Mouse (Mus musculus) layer of hippocampus, postnatal 25 days (tissue): ENCODE results near the gene Bmp6. TPM values are rescaled to one million over a fixed set of nuclear protein-coding genes. Genes with fewer than 3 reads are reported as not detected.

Source experiments
- DNase-seq, 2 experiments: peaks; one replicate each; pipeline ENCODE4 v3.0.0; 2022; ENCODE audit warnings: mixed read lengths in 2 of 2, low spot score in 1 of 2; ENCODE audit errors: extremely low spot score in 1 of 2
- total RNA-seq, 2 experiments: library from RNA; stranded (reverse); gene quantifications; 2 replicates each; pipeline ENCODE4 v1.2.3; 2021

The Bmp6 gene
- total RNA-seq, 2 experiments from 2014 or later = 3.8 to 4.3 TPM

- no peak for DNase-seq
Observed at GRCm38 (mm10) chr13:38534731-38535130, 189.8 kb downstream of the Bmp6 start.

- DNase-seq = no peak
Observed at GRCm38 (mm10) chr13:38537521-38537920, 192.6 kb downstream of the Bmp6 start.

GRCm38 (mm10) chr13:38539192-38539900 is 194.4 kb downstream of the Bmp6 start:
- no peak for DNase-seq

GRCm38 (mm10) chr13:38543455-38544125 is 198.7 kb downstream of the Bmp6 start:
- no peak for DNase-seq

GRCm38 (mm10) chr13:38544769-38545445 is 200.0 kb downstream of the Bmp6 start:
- DNase-seq = no peak

- DNase-seq = no peak
Observed at GRCm38 (mm10) chr13:38545460-38545859, 200.6 kb downstream of the Bmp6 start.

GRCm38 (mm10) chr13:38546754-38547153 is 201.8 kb downstream of the Bmp6 start:
- DNase-seq = no peak

GRCm38 (mm10) chr13:38547717-38548116 is 202.8 kb downstream of the Bmp6 start:
- no peak for DNase-seq

- no peak for DNase-seq
Observed at GRCm38 (mm10) chr13:38548681-38549080, 203.8 kb downstream of the Bmp6 start.

Other genes with a start within 250 kb of the Bmp6 start
- gene Dsp, start 193.8 kb upstream of the Bmp6 start, total RNA-seq = 10 to 100 TPM; 11.5 to 14.2 TPM
- gene Snrnp48, start 140.2 kb upstream of the Bmp6 start, total RNA-seq = 10 to 100 TPM; 19.0 to 25.2 TPM
- 10 to 100 TPM; 40.7 to 46.9 TPM for gene Txndc5, start 183.7 kb downstream of the Bmp6 start, total RNA-seq